Mouse (Mus musculus) NIH3T3 (cell line): Measurements from ENCODE around the gene Olfr820.
"Not testable (repeated sequence)": the region's sequence is repeated elsewhere in the genome, so short reads cannot be mapped to it uniquely, and the experiment has no call there.

Experiments used
- DNase-seq: peaks from one replicate; pipeline ENCODE4 v3.0.0-alpha.2; 2012; ENCODE audit warnings: low read depth

Gene Olfr820

GRCm38 (mm10) chr10:130012321-130012720 lies at the start of gene Olfr820:
Olfr820 (plus strand) TSS chr10:130012621.
- DNase-seq = no peak

DNA sequence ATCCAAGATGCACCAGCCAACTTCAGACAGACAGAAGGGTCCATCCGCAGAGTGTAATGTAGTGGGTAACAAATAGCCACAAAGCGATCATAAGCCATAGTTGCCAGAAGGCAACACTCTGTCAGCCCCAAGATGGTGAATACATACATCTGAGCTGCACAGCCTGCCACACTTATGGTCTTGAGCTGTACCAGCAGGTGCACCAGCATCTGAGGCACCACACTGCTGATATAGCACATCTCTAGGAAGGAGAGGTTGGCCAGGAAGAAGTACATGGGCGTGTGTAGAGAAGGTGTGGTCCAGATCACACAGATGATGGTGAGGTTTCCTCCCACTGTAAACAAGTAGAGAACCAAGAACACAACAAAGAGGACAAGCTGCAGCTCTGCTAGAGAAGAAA lies 46.2 kb upstream of the Olfr820 start:
- DNase-seq = not testable (repeated sequence)

DNA sequence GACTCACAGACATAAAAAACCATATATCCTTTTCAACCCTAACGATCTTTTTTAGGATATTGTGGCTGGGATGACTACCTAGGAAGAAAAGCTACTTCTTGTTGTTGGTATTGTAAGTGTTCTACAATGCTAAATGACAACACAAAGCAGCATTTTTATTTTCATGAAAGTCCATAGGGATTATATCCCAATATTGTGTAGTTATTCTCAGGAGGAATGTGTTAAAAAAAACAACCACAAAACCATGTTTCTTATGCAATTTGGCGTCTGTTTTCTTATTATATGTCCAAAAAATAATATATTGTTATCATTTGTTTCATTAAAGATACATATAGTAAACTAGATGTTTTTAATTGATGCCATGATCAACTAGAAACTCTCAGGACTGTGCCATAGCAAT lies 45.3 kb upstream of the Olfr820 start, which contains the start of gene Olfr819:
TSS of gene Olfr819 (minus strand) at position 101 of the 400 bp plus-strand sequence.
- DNase-seq = not testable (repeated sequence)

GRCm38 (mm10) chr10:129972994-129973393 lies 39.4 kb upstream of the Olfr820 start:
- not testable (repeated sequence) for DNase-seq

GRCm38 (mm10) chr10:129976040-129976439 lies 36.4 kb upstream of the Olfr820 start, which contains the start of gene Olfr247:
Olfr247 (minus strand) TSS chr10:129976140.
- not testable (repeated sequence) for DNase-seq

- not testable (repeated sequence) for DNase-seq
These were observed 30.6 kb upstream of the Olfr820 start for GRCm38 (mm10) chr10:129981867-129982266.

- not testable (repeated sequence) for DNase-seq
These were observed 27.5 kb upstream of the Olfr820 start, which contains the start of gene Gm10310 for GRCm38 (mm10) chr10:129984962-129985361. Gm10310 (minus strand) TSS chr10:129985062.

DNA sequence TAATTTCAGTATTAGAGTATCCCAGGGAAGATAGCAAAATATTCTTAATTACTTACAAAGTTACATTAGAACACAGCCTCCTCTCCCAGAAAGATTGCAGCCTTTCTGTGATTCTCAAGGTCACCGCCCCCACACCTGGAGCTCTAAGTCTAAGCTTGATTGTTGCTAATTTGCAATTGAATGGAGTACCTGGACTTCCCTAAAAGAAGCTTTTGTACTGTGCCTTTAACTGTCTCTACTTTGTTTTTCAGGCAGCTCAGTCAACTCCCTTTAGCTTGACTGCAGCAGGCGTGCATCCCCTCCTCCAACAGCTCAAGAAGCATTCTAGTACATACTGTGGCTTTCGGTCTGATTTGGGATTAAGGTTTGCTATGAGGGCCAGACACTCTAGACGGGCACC lies 8.3 kb upstream of the Olfr820 start:
- not testable (repeated sequence) for DNase-seq

DNA sequence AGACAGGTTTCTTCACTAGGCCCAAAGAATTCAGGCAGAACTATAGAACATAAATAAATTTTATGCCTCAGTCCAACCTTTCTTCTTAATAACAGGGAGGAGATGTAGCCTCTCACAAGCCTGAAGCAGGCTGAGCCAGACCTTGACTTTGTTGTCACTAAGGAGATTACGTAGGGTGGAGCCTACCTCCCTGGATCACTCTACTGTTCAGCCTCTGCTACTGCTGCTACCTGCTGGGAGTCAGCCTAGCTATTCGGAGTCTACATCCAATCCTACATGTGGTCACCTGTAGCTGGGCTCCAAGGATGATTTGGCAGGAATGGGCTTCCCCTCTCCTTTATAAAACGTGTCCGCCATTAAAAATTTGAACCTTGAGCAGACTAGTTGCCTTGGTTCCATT lies 7.1 kb upstream of the Olfr820 start:
- not testable (repeated sequence) for DNase-seq

GRCm38 (mm10) chr10:130030048-130030447 lies 17.6 kb downstream of the Olfr820 start, which contains the start of gene Olfr821:
Olfr821 (plus strand) TSS chr10:130030348.
- no peak for DNase-seq

- DNase-seq = no peak
These were observed 24.7 kb downstream of the Olfr820 start for GRCm38 (mm10) chr10:130037096-130037495.
